Mouse (Mus musculus) embryonic fibroblast, embryonic 13.5 days (primary cell): ENCODE results near the gene Chrne. TPM values are rescaled to one million over a fixed set of nuclear protein-coding genes. Genes with fewer than 3 reads are reported as not detected.

Experiments
- H3K27ac ChIP-seq: 2 replicates; pipeline ENCODE4 v1.5.1; 2012; ENCODE audit warnings: low read length, control low read depth, inconsistent platforms; ENCODE audit not compliant: insufficient read depth
- H3K4me1 ChIP-seq: 2 replicates; pipeline ENCODE4 v1.6.1; 2011; ENCODE audit warnings: low read length; ENCODE audit not compliant: control insufficient read depth, insufficient read depth
- H3K4me3 ChIP-seq: 2 replicates; pipeline ENCODE4 v1.5.1; 2011; ENCODE audit warnings: mild to moderate bottlenecking, control low read depth, low read length; ENCODE audit not compliant: insufficient read depth
- CTCF ChIP-seq: IDR thresholded peaks from 2 replicates; pipeline ENCODE4 v1.5.1; 2011; ENCODE audit warnings: mild to moderate bottlenecking, control low read depth, low read length, moderate library complexity, borderline replicate concordance; ENCODE audit not compliant: insufficient read depth
- POLR2A ChIP-seq: IDR thresholded peaks from 2 replicates; pipeline ENCODE4 v1.6.1; 2011; ENCODE audit warnings: low read depth, mild to moderate bottlenecking, control low read depth, low read length, moderate library complexity
- polyA plus RNA-seq: library from polyadenylated mRNA; stranded (reverse); fragments of >200 nt; gene quantifications from 2 replicates; pipeline ENCODE4 v1.2.4, GENCODE M21; 2011; ENCODE audit warnings: low read depth; ENCODE audit not compliant: missing spikeins, insufficient read length

Chrne gene
- polyA plus RNA-seq, 1 experiment: not detected

DNA sequence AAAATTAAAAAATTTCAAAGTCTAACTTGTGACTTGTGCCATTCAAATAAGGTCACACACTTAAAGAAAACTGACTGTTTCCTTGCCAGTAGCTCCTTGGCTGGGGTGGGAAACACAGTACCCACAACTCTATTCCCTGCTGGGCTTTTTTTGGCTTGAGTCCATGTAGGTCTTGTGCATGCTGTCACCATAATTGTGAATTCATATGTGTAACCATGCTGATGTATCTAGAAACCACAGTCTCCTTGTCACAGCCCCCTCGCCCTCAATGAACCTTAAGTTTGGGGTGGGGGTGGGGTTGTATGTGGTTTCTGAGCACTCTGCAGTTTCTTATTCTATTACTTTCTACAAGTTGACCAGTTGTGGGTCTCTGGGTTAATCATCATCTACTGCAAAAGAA lies 27.3 kb downstream of the Chrne start:
- Histone ChIP-seq H3K27ac (no peak overlapping the region), H3K4me3 (no peak overlapping the region), H3K4me1 (peaks cover 3% of the 10 kb centered on the region)
- TF ChIP-seq POLR2A: no peak
- no peak for TF ChIP-seq CTCF

DNA sequence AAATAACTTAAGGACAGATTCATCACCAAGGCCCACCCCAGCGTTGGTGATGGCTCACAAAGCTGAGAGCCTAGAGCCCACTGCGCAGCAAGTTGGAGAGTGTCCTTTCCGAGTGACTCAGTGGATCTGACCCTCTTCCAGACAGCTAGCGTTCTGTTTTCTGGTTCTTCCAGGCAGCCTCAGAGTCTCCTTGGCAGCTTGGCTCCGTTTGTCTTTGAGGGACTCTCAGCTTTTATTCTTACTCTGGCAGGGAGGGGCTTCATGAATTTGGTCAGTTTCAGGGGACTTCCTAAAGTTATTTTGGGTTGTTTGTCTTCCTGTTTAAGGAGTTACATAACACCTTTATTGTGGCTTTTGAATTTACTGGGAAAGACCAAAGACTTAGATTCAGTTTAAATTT lies 32.1 kb downstream of the Chrne start:
- Histone ChIP-seq H3K4me3 (no peak overlapping the region), H3K4me1 (peaks cover 20% of the 10 kb centered on the region), H3K27ac (peak overlapping the region; percentile 98)
- TF ChIP-seq POLR2A (no peak), CTCF (no peak)

DNA sequence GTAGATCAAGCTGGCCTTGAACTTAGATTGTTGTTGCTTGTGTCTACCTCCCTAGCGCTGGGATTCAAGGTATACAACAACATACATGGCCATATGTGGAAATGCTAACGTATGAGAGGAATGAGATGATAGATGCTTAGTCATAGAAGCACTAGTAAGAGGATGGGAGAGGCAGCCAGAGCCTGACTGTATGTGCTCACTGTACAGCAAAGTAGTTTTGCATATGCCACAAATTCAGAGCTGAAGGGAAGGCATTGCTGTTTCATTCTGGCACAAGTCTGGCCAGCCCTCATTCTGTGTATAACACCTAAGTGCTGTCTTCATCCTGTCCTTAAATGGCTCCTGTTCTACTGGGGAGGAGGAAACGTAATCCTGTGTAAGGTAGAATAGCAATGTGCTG lies 32.8 kb downstream of the Chrne start:
- TF ChIP-seq CTCF: no peak
- TF ChIP-seq POLR2A: 0 out of 2 replicates have a peak, but pooled peaks have one; percentile 28
- Histone ChIP-seq H3K27ac (peak overlapping the region; percentile 98), H3K4me1 (peaks cover 20% of the 10 kb centered on the region), H3K4me3 (no peak overlapping the region)

DNA sequence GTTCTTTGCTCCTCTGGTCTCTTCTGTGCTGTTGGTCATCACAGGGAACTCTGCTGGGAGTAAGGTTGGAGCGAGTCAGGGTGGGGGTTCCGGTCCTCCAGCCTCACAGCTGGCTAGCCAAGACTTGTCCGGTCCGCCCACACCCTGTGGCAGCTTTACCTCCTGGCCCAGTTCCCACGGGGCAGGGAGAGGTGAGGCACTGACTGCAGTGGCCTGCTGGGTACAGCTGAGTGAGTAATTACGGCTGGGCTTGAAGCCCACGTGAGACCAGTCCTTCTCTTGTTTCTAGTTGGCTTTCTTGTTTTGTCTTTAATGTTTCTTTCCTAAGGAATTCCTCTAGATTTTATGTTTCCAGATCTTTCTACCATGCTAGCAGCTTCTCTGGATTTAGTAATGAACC lies 33.6 kb downstream of the Chrne start:
- TF ChIP-seq CTCF (no peak), POLR2A (peak; percentile 42; the same call in 1 of the 2 replicates)
- peak overlapping the region; percentile 98 for H3K27ac ChIP-seq
- H3K4me3 ChIP-seq: no peak overlapping the region
- peaks cover 26% of the 10 kb centered on the region for H3K4me1 ChIP-seq

DNA sequence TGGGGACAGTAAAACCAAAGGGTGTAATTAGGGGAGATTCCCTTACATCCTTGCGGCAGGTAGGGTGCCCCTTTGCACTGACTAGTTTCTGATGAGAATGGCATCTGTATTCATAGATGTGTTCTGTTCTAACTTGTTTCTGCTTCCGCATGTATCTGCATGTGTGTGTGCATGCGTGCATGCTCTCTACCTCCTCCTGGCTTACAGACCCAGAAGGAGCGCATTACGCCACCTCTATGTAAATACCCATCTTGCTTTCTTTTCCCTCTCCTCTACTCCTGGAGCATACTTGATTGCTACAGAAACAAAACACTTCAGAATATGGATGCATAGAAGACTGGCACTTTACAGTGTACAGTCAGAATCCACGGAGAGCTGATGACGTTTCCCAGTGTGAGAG lies 35.2 kb downstream of the Chrne start:
- H3K4me3 ChIP-seq: no peak overlapping the region
- TF ChIP-seq CTCF (no peak), POLR2A (no peak)
- H3K4me1 ChIP-seq: peaks cover 40% of the 10 kb centered on the region
- no peak overlapping the region for H3K27ac ChIP-seq

DNA sequence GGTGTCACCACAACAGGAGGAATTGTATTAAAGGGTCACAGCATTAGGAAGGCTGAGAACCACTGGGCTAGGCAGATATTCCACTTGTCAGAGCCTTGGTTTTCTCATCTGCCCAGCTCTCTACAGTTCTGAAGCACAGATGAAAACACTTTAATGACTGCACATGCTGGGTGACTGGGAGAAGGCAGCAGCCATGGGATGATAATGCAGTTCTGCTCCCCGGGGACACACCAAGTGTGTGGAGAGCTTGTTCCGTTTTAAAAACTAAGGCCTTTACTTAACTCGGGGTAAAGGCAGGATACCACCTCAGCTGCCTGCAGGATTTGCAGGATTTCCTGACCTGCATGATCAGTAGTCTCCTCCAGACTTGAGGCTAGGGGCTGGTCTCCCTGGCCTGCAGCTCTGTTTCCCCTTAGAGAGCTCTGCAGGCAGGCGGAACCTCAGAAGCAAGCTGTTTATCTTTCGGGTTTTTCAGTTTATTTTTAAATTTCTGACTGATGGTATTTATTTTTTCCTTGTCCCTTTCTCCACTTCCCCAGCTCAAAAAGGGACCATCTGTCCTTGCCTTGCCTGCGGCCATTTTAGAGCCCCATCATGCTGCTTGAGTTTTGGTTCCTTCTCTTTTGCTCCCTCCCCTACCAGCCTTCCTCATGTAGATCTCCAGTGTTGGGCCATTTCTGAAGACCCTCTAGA lies 35.8 kb downstream of the Chrne start:
- no peak for TF ChIP-seq CTCF
- no peak for TF ChIP-seq POLR2A
- no peak overlapping the region for H3K27ac ChIP-seq
- H3K4me3 ChIP-seq: no peak overlapping the region
- H3K4me1 ChIP-seq: peaks cover 41% of the 10 kb centered on the region

DNA sequence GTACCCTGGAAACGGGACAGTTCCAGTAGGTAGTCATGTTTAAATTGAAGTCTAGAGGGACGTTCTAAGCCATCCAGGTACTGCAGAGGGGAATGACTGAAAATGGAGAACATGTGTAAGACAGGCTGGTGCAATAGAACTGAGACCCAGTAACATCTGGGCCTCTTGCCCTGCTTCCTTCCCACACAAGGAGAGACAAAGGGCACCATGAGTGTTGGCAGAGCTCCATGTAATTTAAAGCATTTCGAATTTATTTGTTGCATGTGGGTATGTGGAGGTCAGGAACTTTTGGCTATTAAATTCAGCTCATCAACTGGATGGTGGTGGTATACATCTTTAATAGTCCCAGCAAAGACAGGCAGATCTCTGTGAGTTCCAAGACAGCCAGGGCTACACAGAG lies 36.8 kb downstream of the Chrne start:
- H3K4me1 ChIP-seq: peaks cover 49% of the 10 kb centered on the region
- no peak overlapping the region for H3K4me3 ChIP-seq
- no peak overlapping the region for H3K27ac ChIP-seq
- TF ChIP-seq CTCF (no peak), POLR2A (no peak)

DNA sequence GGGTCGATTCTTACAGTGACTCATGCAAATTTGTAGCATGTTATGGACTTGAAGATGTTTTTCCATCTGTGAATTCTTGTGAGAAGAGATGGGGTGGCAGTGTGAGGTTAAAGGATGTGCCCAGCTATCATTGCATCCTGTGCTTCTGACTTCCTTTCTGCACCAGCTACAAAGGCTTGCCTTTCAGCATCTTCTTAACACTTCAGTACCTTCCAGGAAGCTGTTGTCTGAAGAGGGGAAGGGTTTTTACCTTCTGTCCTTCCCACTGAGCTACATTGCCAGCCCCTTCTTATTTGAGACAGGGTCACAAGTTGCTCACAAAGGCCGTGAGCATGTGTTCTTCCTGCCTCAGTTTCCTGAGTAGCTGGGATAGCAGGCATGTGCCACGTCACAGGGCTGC lies 38.1 kb downstream of the Chrne start:
- Histone ChIP-seq H3K4me1 (peaks cover 45% of the 10 kb centered on the region), H3K4me3 (no peak overlapping the region), H3K27ac (peak overlapping the region; percentile 30)
- TF ChIP-seq POLR2A (no peak), CTCF (no peak)

DNA sequence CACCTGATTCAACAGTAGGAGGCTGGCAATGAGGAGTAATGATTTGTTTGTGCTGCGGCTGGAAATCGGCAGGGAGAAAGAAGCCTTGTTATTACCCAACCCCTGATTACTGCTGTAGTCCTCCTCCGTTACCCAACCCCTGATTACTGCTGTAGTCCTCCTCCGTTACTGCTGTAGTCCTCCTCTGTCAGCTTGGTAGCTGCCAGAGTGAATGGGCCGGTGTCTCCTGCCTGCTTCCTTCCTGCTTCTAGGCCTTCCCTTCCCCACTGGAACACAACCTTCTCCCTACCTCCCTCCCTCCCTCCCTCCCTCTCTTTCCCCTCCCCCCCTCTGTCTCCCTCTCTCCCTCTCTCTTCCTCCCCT lies 38.7 kb downstream of the Chrne start:
- no peak overlapping the region for H3K4me3 ChIP-seq
- no peak for TF ChIP-seq CTCF
- H3K4me1 ChIP-seq: peaks cover 42% of the 10 kb centered on the region
- H3K27ac ChIP-seq: peak overlapping the region; percentile 46; the same call in 1 of the 2 replicates

DNA sequence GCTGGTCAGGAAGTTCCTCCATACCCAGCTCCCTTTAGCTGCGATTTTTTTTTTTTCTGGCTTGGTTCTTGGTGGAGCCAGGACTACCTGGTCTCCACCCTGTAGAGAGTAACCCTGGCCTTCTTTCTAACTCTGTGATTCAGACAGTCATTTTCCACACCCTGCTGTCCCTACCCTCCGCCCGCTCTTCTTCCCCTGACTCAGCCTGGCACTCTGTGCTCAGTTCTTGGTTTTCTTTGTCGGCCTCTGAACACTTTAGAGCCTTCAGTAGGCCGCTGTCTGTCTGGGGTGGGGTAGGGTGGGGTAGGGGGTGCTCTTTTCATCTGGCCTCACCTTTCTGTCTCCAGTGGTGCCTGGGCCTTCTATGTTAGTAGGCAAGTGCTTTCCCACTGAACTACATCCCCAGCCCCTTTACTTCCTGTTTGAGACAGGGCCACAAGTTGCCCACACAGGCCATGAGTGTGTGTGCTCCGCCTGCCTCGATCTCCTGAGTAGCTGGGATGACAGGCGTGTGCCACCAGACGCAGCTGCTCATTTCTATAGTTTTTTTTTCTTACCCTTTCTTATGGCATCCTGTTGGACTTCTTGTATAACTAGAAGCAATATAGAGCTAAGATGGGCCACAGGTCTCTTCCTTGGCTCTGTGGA lies 39.2 kb downstream of the Chrne start:
- peak overlapping the region; percentile 46; the same call in 1 of the 2 replicates for H3K27ac ChIP-seq
- peaks cover 39% of the 10 kb centered on the region for H3K4me1 ChIP-seq

More for the DNA sequence above, 39.2 kb downstream of the Chrne start:
- H3K4me3 ChIP-seq: no peak overlapping the region
- no peak for TF ChIP-seq CTCF
- TF ChIP-seq POLR2A: no peak
